Mouse (Mus musculus) hindbrain, embryonic 13.5 days (tissue): Measurements from ENCODE around the gene Bahd1. TPM values are rescaled to one million over a fixed set of nuclear protein-coding genes. Genes with fewer than 3 reads are reported as not detected.

Experiments
- ATAC-seq: fragments of 200-750 bp; cut with Nextera tagmentation; 2 replicates; pipeline ENCODE4 v1.8.0; 2017; ENCODE audit warnings: moderate TSS enrichment; ENCODE audit not compliant: low FRiP score
- H3K27ac ChIP-seq: fragments of 300-500 bp; sonication (generic); 2 replicates; pipeline ENCODE4 v1.5.1; 2015; ENCODE audit warnings: inconsistent platforms, mild to moderate bottlenecking, moderate library complexity
- H3K27me3 ChIP-seq: fragments of 300-500 bp; sonication (generic); 2 replicates; pipeline ENCODE4 v1.6.1; 2015; ENCODE audit warnings: mild to moderate bottlenecking, inconsistent platforms
- H3K36me3 ChIP-seq: fragments of 300-500 bp; sonication (generic); 2 replicates; pipeline ENCODE4 v1.6.1; 2015; ENCODE audit warnings: mild to moderate bottlenecking, inconsistent platforms
- H3K4me1 ChIP-seq: fragments of 300-500 bp; sonication (generic); replicated peaks from 2 replicates; pipeline ENCODE4 v1.6.1; 2015; ENCODE audit warnings: inconsistent platforms
- H3K4me2 ChIP-seq: fragments of 300-500 bp; sonication (generic); 2 replicates; pipeline ENCODE4 v1.6.1; 2015; ENCODE audit warnings: inconsistent platforms, mild to moderate bottlenecking, moderate library complexity
- H3K4me3 ChIP-seq: fragments of 300-500 bp; sonication (generic); 2 replicates; pipeline ENCODE4 v1.5.1; 2015; ENCODE audit warnings: mild to moderate bottlenecking, inconsistent platforms
- H3K9ac ChIP-seq: fragments of 300-500 bp; sonication (generic); 2 replicates; pipeline ENCODE4 v1.6.1; 2015; ENCODE audit warnings: mild to moderate bottlenecking, inconsistent platforms
- H3K9me3 ChIP-seq: fragments of 300-500 bp; sonication (generic); 2 replicates; pipeline ENCODE4 v1.6.1; 2016; ENCODE audit warnings: inconsistent platforms
- WGBS: fragments of 180-500 bp; shearing (Covaris S2); methylation state at CpG from one replicate; pipeline ENCODE4 v1.1.7; 2015; 5-methylcytosine and 5-hydroxymethylcytosine counted together
- polyA plus RNA-seq: library from polyadenylated mRNA; unstranded; fragments of >200 nt; fragmentation: Nextera tagmentation; extraction: Ambion mirVana; gene quantifications from 2 replicates; pipeline ENCODE4 v1.2.1, GENCODE M21; 2015

Bahd1 gene
- polyA plus RNA-seq, result 5.0 and 5.1 TPM in 2 replicates

- under 1% methylated on average over 32 of the region's 32 CpGs for WGBS
- Histone ChIP-seq H3K27ac (0 out of 2 replicates have a peak within 1 kb of the TSS, but pooled peaks have one; percentile 18), H3K4me3 (peak within 1 kb of the TSS; percentile 93), H3K4me2 (peak within 1 kb of the TSS; percentile 96), H3K9ac (peak within 1 kb of the TSS; percentile 74), H3K9me3 (no peaks in the 10 kb centered on the region), H3K4me1 (peaks cover 69% of the 10 kb centered on the region), H3K36me3 (no peaks in the 10 kb centered on the region), H3K27me3 (peaks cover 56% of the 10 kb centered on the region)
- peak; percentile 8 for ATAC-seq
Observed at GRCm38 (mm10) chr2:118899981-118900825, at the start of gene Bahd1. TSS of gene Bahd1 (plus strand) at chr2:118900377.

DNA sequence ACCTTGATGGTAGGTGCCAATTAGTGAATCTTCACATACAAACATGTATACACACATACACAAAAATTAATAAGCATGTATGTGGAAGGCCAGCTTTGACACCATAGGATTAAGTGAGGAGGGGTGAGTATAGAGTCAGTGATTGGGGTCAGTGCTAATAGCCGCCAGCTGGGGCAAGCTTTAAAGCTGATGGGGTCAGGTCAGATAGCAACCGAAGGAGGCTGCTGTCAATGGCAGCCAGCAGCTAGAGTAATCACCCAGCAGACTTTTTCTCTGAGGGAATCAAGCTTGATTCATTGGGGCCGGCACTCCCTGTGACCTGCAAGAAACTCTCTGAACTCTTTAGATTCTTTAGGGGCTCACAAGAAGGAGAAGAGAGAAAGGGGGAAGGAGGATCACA is 48.4 kb upstream of the Bahd1 start:
- WGBS, result 32% methylated on average over 3 of the region's 3 CpGs
- H3K27ac ChIP-seq, result no peak overlapping the region
- H3K9me3 ChIP-seq, result no peaks in the 10 kb centered on the region
- H3K9ac ChIP-seq, result no peak overlapping the region
- H3K4me2 ChIP-seq, result no peak overlapping the region
- H3K4me1 ChIP-seq, result no peaks in the 10 kb centered on the region
- H3K27me3 ChIP-seq, result no peaks in the 10 kb centered on the region; the same call in 1 of the 2 replicates
- no peak overlapping the region for H3K4me3 ChIP-seq
- no peak for ATAC-seq
- no peaks in the 10 kb centered on the region for H3K36me3 ChIP-seq

- peak; percentile 100 for ATAC-seq
- no peaks in the 10 kb centered on the region for H3K27me3 ChIP-seq
- no peaks in the 10 kb centered on the region; the same call in 1 of the 2 replicates for H3K36me3 ChIP-seq
- no peaks in the 10 kb centered on the region for H3K9me3 ChIP-seq
- H3K9ac ChIP-seq, result peak within 1 kb of the TSS; percentile 80
- H3K4me3 ChIP-seq, result peak within 1 kb of the TSS; percentile 60
- peak within 1 kb of the TSS; percentile 75; the same call in 1 of the 2 replicates for H3K27ac ChIP-seq
- WGBS, result under 1% methylated on average over 34 of the region's 34 CpGs
- peak within 1 kb of the TSS; percentile 83 for H3K4me2 ChIP-seq
- peaks cover 17% of the 10 kb centered on the region for H3K4me1 ChIP-seq
Observed at GRCm38 (mm10) chr2:118861454-118862339, 38.5 kb upstream of the Bahd1 start, which contains the start of gene Ivd. TSS of gene Ivd (plus strand) at chr2:118861954.

DNA sequence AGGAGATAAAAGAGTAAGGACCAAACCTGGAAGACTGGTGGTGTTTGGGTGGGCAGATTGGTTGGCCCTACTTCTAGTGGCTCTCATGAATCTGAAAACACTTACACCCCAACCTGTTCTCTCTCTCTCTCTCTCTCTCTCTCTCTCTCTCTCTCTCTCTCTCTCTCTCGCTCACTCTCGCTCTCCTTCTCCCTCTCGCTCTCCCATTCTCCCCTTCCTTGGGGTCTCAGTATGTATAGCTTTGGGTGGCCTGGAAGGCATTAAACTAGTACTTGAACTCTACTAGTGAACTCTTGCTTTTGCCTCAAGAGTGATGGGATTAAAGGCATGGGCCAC is 37.9 kb upstream of the Bahd1 start:
- ATAC-seq, result no peak; the same call in 1 of the 2 replicates
- peak overlapping the region; percentile 83 for H3K4me2 ChIP-seq
- peak overlapping the region; percentile 60 for H3K4me3 ChIP-seq
- H3K27ac ChIP-seq, result peak overlapping the region; percentile 75; the same call in 1 of the 2 replicates
- no peaks in the 10 kb centered on the region; the same call in 1 of the 2 replicates for H3K36me3 ChIP-seq
- peaks cover 17% of the 10 kb centered on the region for H3K4me1 ChIP-seq
- 54% methylated on average over 2 of the region's 3 CpGs for WGBS
- H3K9ac ChIP-seq, result peak overlapping the region; percentile 80
- H3K9me3 ChIP-seq, result no peaks in the 10 kb centered on the region
- H3K27me3 ChIP-seq, result no peaks in the 10 kb centered on the region

DNA sequence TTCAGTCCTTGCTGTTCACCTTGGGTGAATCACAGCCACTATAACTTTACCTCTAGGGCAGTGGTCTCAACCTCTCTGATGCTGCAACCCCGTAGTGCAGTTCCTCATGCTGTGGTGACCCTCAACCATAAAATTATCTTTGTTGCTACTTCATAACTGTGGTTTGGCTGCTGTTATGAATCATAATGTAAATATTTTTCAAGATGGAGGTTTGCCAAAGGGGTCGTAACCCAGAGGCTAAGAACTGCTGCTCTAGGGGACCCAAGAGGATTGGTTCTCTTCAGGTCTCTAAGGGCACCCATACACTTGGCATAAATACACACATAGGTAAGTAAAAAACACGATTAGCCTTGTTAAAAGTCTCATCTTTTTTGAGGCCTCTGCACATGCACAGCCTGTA is 29.6 kb upstream of the Bahd1 start:
- H3K27me3 ChIP-seq, result no peaks in the 10 kb centered on the region
- no peak for ATAC-seq
- H3K4me1 ChIP-seq, result no peaks in the 10 kb centered on the region
- H3K27ac ChIP-seq, result no peak overlapping the region
- no peak overlapping the region for H3K4me2 ChIP-seq
- WGBS, result 92% methylated on average over 3 of the region's 3 CpGs
- no peak overlapping the region for H3K9ac ChIP-seq
- H3K36me3 ChIP-seq, result peaks cover 49% of the 10 kb centered on the region
- H3K4me3 ChIP-seq, result no peak overlapping the region
- no peaks in the 10 kb centered on the region for H3K9me3 ChIP-seq

DNA sequence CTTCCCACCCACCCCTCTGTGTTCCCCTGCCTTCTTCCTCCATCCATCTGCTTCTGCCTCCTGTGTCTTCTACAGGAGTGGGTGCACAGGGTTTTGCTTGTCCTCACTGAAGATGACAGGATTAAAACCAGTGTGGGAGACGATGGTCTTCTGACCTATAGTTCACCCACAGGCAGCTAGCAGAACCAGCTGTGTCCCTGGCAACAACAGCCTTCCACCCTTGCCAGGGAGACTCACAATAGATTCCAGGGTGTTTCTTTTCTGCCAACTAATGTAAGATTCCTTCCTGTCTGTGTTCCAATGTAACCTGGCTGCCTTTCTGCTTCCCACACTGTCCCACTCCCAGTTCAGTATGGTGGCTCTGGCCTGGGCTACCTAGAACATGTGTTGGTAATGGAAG is 29.1 kb upstream of the Bahd1 start:
- Histone ChIP-seq H3K27me3 (no peaks in the 10 kb centered on the region), H3K4me1 (no peaks in the 10 kb centered on the region), H3K4me2 (no peak overlapping the region), H3K36me3 (peaks cover 49% of the 10 kb centered on the region), H3K4me3 (no peak overlapping the region), H3K9ac (no peak overlapping the region), H3K9me3 (no peaks in the 10 kb centered on the region), H3K27ac (no peak overlapping the region)
- 89% methylated on average over 1 of the region's 1 CpGs for WGBS
- no peak for ATAC-seq

DNA sequence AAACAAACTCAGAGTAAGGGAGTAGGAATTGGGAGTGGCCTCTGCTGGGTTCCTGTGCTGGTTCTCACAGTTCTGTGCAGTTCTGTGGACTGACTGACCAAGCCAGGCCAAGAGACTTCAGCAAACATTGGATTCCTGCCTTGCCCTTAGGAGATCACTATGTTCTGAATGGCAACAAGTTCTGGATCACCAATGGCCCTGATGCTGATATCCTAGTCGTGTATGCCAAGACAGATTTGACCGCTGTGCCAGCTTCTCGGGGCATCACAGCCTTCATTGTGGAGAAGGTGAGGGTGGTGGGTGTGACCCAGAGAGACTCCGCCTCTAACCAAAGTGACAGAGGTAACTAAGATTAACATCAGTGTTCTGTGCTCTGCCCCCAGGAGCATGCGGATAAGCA is 27.2 kb upstream of the Bahd1 start:
- H3K9me3 ChIP-seq, result no peaks in the 10 kb centered on the region
- peaks cover 67% of the 10 kb centered on the region for H3K36me3 ChIP-seq
- H3K4me3 ChIP-seq, result no peak overlapping the region
- no peaks in the 10 kb centered on the region for H3K4me1 ChIP-seq
- H3K4me2 ChIP-seq, result no peak overlapping the region
- no peak overlapping the region for H3K9ac ChIP-seq
- H3K27ac ChIP-seq, result no peak overlapping the region
- 90% methylated on average over 5 of the region's 5 CpGs for WGBS
- ATAC-seq, result no peak
- no peaks in the 10 kb centered on the region for H3K27me3 ChIP-seq

DNA sequence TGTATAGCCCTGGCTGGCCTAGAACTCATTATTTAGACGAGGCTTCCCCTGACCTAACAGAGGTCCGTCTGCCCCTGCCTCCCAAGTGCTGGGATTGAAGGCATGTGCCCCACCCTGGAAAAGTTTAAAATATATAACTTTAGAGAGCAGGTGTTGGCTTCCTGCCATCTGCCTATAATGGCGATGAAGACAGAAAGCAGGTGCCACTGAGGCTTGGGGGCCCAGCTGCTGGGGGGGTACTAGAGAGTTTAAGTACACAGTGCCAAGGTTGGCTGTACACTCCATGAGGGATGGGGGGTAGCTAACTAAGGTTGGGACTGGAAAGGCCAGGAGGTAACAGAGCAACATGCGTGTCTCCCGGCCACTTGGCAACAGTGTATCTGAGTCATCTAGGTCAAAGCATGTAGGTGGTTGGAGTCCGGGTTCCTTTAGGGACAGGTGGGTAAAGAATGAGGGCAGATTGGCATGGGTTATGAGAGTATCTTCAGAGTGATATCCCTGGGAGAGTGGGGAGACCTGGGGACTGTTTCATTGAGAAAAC is 26.2 kb upstream of the Bahd1 start:
- H3K9ac ChIP-seq, result no peak overlapping the region
- H3K36me3 ChIP-seq, result peaks cover 75% of the 10 kb centered on the region
- no peak overlapping the region for H3K4me2 ChIP-seq
- WGBS, result 91% methylated on average over 6 of the region's 6 CpGs
- H3K9me3 ChIP-seq, result no peaks in the 10 kb centered on the region
- H3K27me3 ChIP-seq, result no peaks in the 10 kb centered on the region
- no peak for ATAC-seq
- H3K4me1 ChIP-seq, result no peaks in the 10 kb centered on the region
- H3K27ac ChIP-seq, result no peak overlapping the region
- H3K4me3 ChIP-seq, result no peak overlapping the region

DNA sequence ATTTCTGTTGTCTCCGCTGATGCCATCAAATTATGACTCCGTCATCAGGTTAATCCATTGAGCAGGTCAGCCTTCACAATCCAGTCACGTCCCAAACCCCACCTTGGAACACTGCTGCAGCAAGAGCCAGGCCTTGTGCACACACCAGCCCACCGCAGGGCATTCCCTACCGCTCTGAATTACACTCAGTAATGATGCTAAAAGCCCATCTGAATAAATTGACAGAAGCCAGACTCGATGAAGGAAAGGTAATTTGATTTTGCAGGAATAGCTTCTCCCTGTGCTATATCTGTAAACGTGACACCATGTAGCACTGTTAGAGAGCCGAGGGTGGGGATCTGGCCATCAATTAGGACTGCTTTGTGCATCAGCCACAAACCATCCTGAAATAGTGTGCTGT is 24.9 kb upstream of the Bahd1 start:
- Histone ChIP-seq H3K27me3 (no peaks in the 10 kb centered on the region), H3K4me1 (no peaks in the 10 kb centered on the region), H3K9ac (no peak overlapping the region), H3K27ac (no peak overlapping the region), H3K4me3 (no peak overlapping the region), H3K4me2 (no peak overlapping the region), H3K36me3 (peaks cover 71% of the 10 kb centered on the region), H3K9me3 (no peaks in the 10 kb centered on the region)
- 90% methylated on average over 8 of the region's 8 CpGs for WGBS
- no peak for ATAC-seq

GRCm38 (mm10) chr2:118876453-118876852 is 23.7 kb upstream of the Bahd1 start:
- 96% methylated on average over 9 of the region's 9 CpGs for WGBS
- Histone ChIP-seq H3K4me3 (no peak overlapping the region), H3K36me3 (peaks cover 66% of the 10 kb centered on the region)

GRCm38 (mm10) chr2:118881019-118881418 is 19.2 kb upstream of the Bahd1 start:
- H3K27me3 ChIP-seq, result peaks cover 15% of the 10 kb centered on the region
- ATAC-seq, result no peak
- H3K36me3 ChIP-seq, result peaks cover 34% of the 10 kb centered on the region
- peaks cover 5% of the 10 kb centered on the region for H3K4me1 ChIP-seq
- H3K4me3 ChIP-seq, result no peak overlapping the region
- H3K9ac ChIP-seq, result no peak overlapping the region
- WGBS, result 87% methylated on average over 4 of the region's 4 CpGs
- H3K4me2 ChIP-seq, result no peak overlapping the region
- no peak overlapping the region for H3K27ac ChIP-seq
- no peaks in the 10 kb centered on the region for H3K9me3 ChIP-seq

More at GRCm38 (mm10) chr2:118876453-118876852, 23.7 kb upstream of the Bahd1 start:
- no peaks in the 10 kb centered on the region for H3K4me1 ChIP-seq
- no peak overlapping the region for H3K9ac ChIP-seq
- no peaks in the 10 kb centered on the region for H3K9me3 ChIP-seq
- H3K27me3 ChIP-seq, result no peaks in the 10 kb centered on the region
- ATAC-seq, result no peak
- H3K27ac ChIP-seq, result no peak overlapping the region
- no peak overlapping the region for H3K4me2 ChIP-seq

DNA sequence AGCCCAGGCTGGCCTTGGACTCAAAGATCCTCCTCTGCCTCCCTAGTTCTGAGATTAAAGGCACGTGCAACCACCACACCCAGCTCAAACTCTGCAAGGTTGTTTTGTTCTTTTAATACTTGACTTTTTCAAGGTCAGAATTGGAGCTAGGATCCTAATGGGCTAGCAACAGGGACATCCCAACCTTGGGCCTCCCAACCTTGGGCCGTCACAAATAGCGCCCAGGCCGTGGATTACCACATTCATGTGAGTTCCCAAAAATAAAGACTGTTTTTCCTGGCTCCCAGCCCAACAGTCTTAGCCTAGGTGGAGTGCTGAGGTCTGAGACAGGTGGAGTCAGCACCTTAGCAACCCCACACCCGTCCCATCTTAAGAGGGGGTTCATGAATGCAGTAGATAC is 18.2 kb upstream of the Bahd1 start:
- Histone ChIP-seq H3K27me3 (peaks cover 17% of the 10 kb centered on the region), H3K4me3 (no peak overlapping the region), H3K9me3 (no peaks in the 10 kb centered on the region), H3K36me3 (peaks cover 25% of the 10 kb centered on the region), H3K4me1 (peaks cover 5% of the 10 kb centered on the region), H3K9ac (no peak overlapping the region), H3K27ac (no peak overlapping the region), H3K4me2 (no peak overlapping the region)
- WGBS, result 89% methylated on average over 5 of the region's 5 CpGs
- ATAC-seq, result no peak
